10 mouse cellular contexts compared by ENCODE assay signal in genomic region chr14:75900793-75901499, GRCm38 (mm10). TPM values are rescaled to one million over a fixed set of nuclear protein-coding genes. Genes with fewer than 3 reads are reported as not detected.
A peak's percentile ranks its signal among the peaks of the same experiment; 100 is the strongest.
DNase-seq lines count a peak whose midpoint lies in the region; ATAC-seq and TF ChIP-seq lines count a peak whose summit lies in the region.
"Had no signal": no experiment of that assay in that cellular context is flagged by ENCODE, and none has a peak within 500 bp of the region (broad histone marks: within the 10 kb centered on the region; RNA-seq: fewer than 3 reads in every experiment).

No protein-coding gene starts in this region.

- no peaks in the 10 kb centered on the region for H3K9me3 ChIP-seq in MEL (replicated peaks; ENCODE audit: insufficient read depth, low read length)
- no peaks in the 10 kb centered on the region for H3K9me3 ChIP-seq in forebrain, embryonic 15.5 days
- H3K9me3 ChIP-seq in lung, postnatal 0 days (ENCODE audit: low read length), result no peaks in the 10 kb centered on the region
- H3K9me3 ChIP-seq: liver, embryonic 12.5 days had no signal

- WGBS in forebrain, embryonic 15.5 days, result 36% methylated on average over 5 of the region's 5 CpGs
- WGBS in lung, postnatal 0 days, result 62% methylated on average over 5 of the region's 5 CpGs

- no peak overlapping the region; the same call in 1 of the 2 replicates for H3K9ac ChIP-seq in MEL (ENCODE audit: control insufficient read depth, low read depth, low read length, poor library complexity, severe bottlenecking)
- 0 out of 2 replicates have a peak overlapping the region, but pooled peaks have one; percentile 2 for H3K9ac ChIP-seq in forebrain, embryonic 15.5 days (replicated peaks)
- H3K9ac ChIP-seq in lung, postnatal 0 days (replicated peaks; ENCODE audit: low read depth), result no peak overlapping the region
- H3K9ac ChIP-seq: liver, embryonic 12.5 days had no signal

- no peak for TF ChIP-seq POLR2A in MEL (IDR thresholded peaks at IDR 0.05; ENCODE audit: control insufficient read depth in 1 of 2, insufficient read depth in 1 of 2, low read depth in 1 of 2, low read length in 2 of 2, poor library complexity in 1 of 2)

- no peaks in the 10 kb centered on the region for H3K79me2 ChIP-seq in MEL (ENCODE audit: control insufficient read depth, insufficient read depth, low read length, poor library complexity)

- no peak overlapping the region for H3K4me2 ChIP-seq in forebrain, embryonic 15.5 days (replicated peaks)
- H3K4me2 ChIP-seq in lung, postnatal 0 days (replicated peaks; ENCODE audit: low read depth, low read length), result no peak overlapping the region
- H3K4me2 ChIP-seq: liver, embryonic 12.5 days had no signal

- H3K4me1 ChIP-seq in MEL (ENCODE audit: control insufficient read depth in 1 of 2, insufficient read depth in 2 of 2, low read length in 2 of 2), result peaks cover 6 to 11% of the 10 kb centered on the region in 2 experiments; a peak in 3 of 4 replicates
- peaks cover 17% of the 10 kb centered on the region for H3K4me1 ChIP-seq in forebrain, embryonic 15.5 days
- H3K4me1 ChIP-seq in lung, postnatal 0 days (ENCODE audit: insufficient read depth, low read depth, low read length), result no peaks in the 10 kb centered on the region

- peak; percentile 84 for ATAC-seq in forebrain, embryonic 15.5 days (replicated peaks)
- ATAC-seq in megakaryocyte progenitor cell, adult 5-6 weeks (replicated peaks; ENCODE audit: poor library complexity), result peak; percentile 44; the same call in 1 of the 2 replicates
- ATAC-seq in activated CD4-positive, CD25-positive, alpha-beta regulatory T cell, adult 4 months, result no peak
- ATAC-seq in lung, postnatal 0 days, result no peak
- ATAC-seq: liver, embryonic 12.5 days; Patski had no signal

- H3K36me3 ChIP-seq in MEL (ENCODE audit: control insufficient read depth in 1 of 2, insufficient read depth in 2 of 2, low read length in 2 of 2), result peaks cover 17 to 20% of the 10 kb centered on the region in 2 experiments
- H3K36me3 ChIP-seq in forebrain, embryonic 15.5 days, result peaks cover 10% of the 10 kb centered on the region
- peaks cover 4% of the 10 kb centered on the region; the same call in 1 of the 2 replicates for H3K36me3 ChIP-seq in lung, postnatal 0 days (ENCODE audit: insufficient read depth, low read length)

- no peaks in the 10 kb centered on the region for H3K27me3 ChIP-seq in MEL (ENCODE audit: control insufficient read depth in 1 of 2, insufficient read depth in 2 of 2, low read length in 2 of 2)
- H3K27me3 ChIP-seq in forebrain, embryonic 15.5 days, result no peaks in the 10 kb centered on the region
- no peaks in the 10 kb centered on the region for H3K27me3 ChIP-seq in lung, postnatal 0 days (replicated peaks; ENCODE audit: insufficient read depth, low read length)
- H3K27me3 ChIP-seq: liver, embryonic 12.5 days; Patski had no signal

- no peak for TF ChIP-seq CTCF in MEL (IDR thresholded peaks at IDR 0.05 in 2 of 3, conservative IDR thresholded peaks at IDR 0.05 in 1 of 3; ENCODE audit: control insufficient read depth in 1 of 3, insufficient read depth in 1 of 3, low read depth in 2 of 3, low read length in 3 of 3, poor library complexity in 1 of 3, severe bottlenecking in 1 of 3)
- TF ChIP-seq CTCF in lung, postnatal 0 days (IDR thresholded peaks at IDR 0.05), result no peak

- H3K4me3 ChIP-seq in MEL (ENCODE audit: control insufficient read depth in 1 of 2, insufficient read depth in 1 of 2, low read depth in 2 of 2, low read length in 2 of 2), result peak overlapping the region in 1 of 2 experiments; percentile 23; a peak in 1 of 4 replicates
- no peak overlapping the region for H3K4me3 ChIP-seq in forebrain, embryonic 15.5 days
- no peak overlapping the region for H3K4me3 ChIP-seq in lung, postnatal 0 days (ENCODE audit: low read depth, low read length)
- H3K4me3 ChIP-seq: liver, embryonic 12.5 days had no signal

- no peak for TF ChIP-seq RAD21 in MEL (IDR thresholded peaks at IDR 0.05; ENCODE audit: low read depth, low read length)

- TF ChIP-seq EP300 in MEL (IDR thresholded peaks at IDR 0.05; ENCODE audit: low read depth in 1 of 2, low read length in 2 of 2), result peak; percentile 38 to 60; a peak in 3 of 4 replicates
- TF ChIP-seq EP300 in lung, postnatal 0 days (IDR thresholded peaks at IDR 0.05), result no peak

- H3K27ac ChIP-seq in MEL (ENCODE audit: control insufficient read depth, low read depth, low read length), result peak overlapping the region; percentile 25; the same call in 1 of the 2 replicates
- H3K27ac ChIP-seq in forebrain, embryonic 15.5 days (replicated peaks), result peak overlapping the region; percentile 91
- H3K27ac ChIP-seq in lung, postnatal 0 days (ENCODE audit: low read length), result no peak overlapping the region
- H3K27ac ChIP-seq: liver, embryonic 12.5 days had no signal

- peak; percentile 37 for DNase-seq in MEL (ENCODE audit: low read depth, low spot score)
- DNase-seq in MN1 (ENCODE audit: low spot score), result peak; percentile 9
- no peak for DNase-seq in frontal cortex, postnatal 36 days (ENCODE audit: low spot score in 2 of 2)
- DNase-seq in gastrocnemius, adult 18-20 months (ENCODE audit: low spot score), result no peak
- no peak for DNase-seq in lung, postnatal 0 days (ENCODE audit: low spot score)

TF ChIP-seq in MEL, 35 proteins besides CTCF, POLR2A, EP300 and RAD21 (continues in another document):
- TF ChIP-seq BHLHE40 (IDR thresholded peaks at IDR 0.05; ENCODE audit: borderline replicate concordance, low read depth, low read length) (no peak), MEF2A (IDR thresholded peaks at IDR 0.05; ENCODE audit: extremely low read depth, insufficient replicate concordance, low read depth, low read length, poor library complexity, severe bottlenecking) (no peak; the same call in 1 of the 2 replicates), ZMIZ1 (IDR thresholded peaks at IDR 0.05; ENCODE audit: low read depth, low read length) (no peak), TCF12 (IDR thresholded peaks at IDR 0.05; ENCODE audit: low read depth, low read length) (peak; percentile 58), HCFC1 (IDR thresholded peaks at IDR 0.05; ENCODE audit: low read depth, low read length) (no peak), MYC (IDR thresholded peaks at IDR 0.05; ENCODE audit: low read depth, low read length) (no peak), KAT2A (conservative IDR thresholded peaks at IDR 0.05; ENCODE audit: low read depth, low read length) (no peak), E2F4 (IDR thresholded peaks at IDR 0.05; ENCODE audit: borderline replicate concordance, low read depth, low read length) (no peak), MAFK (IDR thresholded peaks at IDR 0.05; ENCODE audit: borderline replicate concordance, low read depth, low read length) (no peak), JUND (IDR thresholded peaks at IDR 0.05; ENCODE audit: low read depth, low read length) (no peak), CHD2 (IDR thresholded peaks at IDR 0.05; ENCODE audit: low read length) (no peak), ZKSCAN1 (IDR thresholded peaks at IDR 0.05; ENCODE audit: low read depth, low read length) (no peak), ELF1 (IDR thresholded peaks at IDR 0.05; ENCODE audit: low read depth, low read length) (no peak), TAL1 (IDR thresholded peaks at IDR 0.05; ENCODE audit: low read length) (no peak), MYB (IDR thresholded peaks at IDR 0.05; ENCODE audit: low read depth, low read length) (no peak), USF2 (IDR thresholded peaks at IDR 0.05; ENCODE audit: borderline replicate concordance in 1 of 2, insufficient read depth in 1 of 2, low read depth in 1 of 2, low read length in 2 of 2) (no peak), USF1 (IDR thresholded peaks at IDR 0.05; ENCODE audit: low read depth, low read length) (no peak), GABPA (IDR thresholded peaks at IDR 0.05; ENCODE audit: low read depth, low read length) (no peak), MAZ (IDR thresholded peaks at IDR 0.05; ENCODE audit: low read depth, low read length) (0 out of 2 replicates have a peak, but pooled peaks have one; percentile 20), UBTF (IDR thresholded peaks at IDR 0.05; ENCODE audit: borderline replicate concordance, insufficient read depth, low read depth, low read length) (no peak), ZNF384 (IDR thresholded peaks at IDR 0.05; ENCODE audit: low read depth, low read length) (no peak), POLR2AphosphoS2 (IDR thresholded peaks at IDR 0.05; ENCODE audit: low read length) (no peak), NELFE (IDR thresholded peaks at IDR 0.05; ENCODE audit: low read depth, low read length) (0 out of 2 replicates have a peak, but pooled peaks have one; percentile 27), SIN3A (IDR thresholded peaks at IDR 0.05; ENCODE audit: low read length) (peak; percentile 39; the same call in 1 of the 2 replicates), CHD1 (IDR thresholded peaks at IDR 0.05; ENCODE audit: low read depth, low read length) (no peak), GATA1 (IDR thresholded peaks at IDR 0.05; ENCODE audit: low read depth, low read length) (peak; percentile 77)

RNA-seq across cellular contexts. Expression of gene Kctd4, which starts 53.9 kb away (rescaled TPM):
- total RNA-seq in MEL (2012; rRNA removed), result 0.08 TPM in 1 of 2 replicates, not detected in the other
- under 1 TPM in 1 of 2 experiments, not detected in 1; 0.01 TPM for polyA plus RNA-seq in MEL (2012; ENCODE audit: insufficient read depth in 1 of 2, insufficient read length in 2 of 2, low read depth in 1 of 2, low replicate concordance in 2 of 2, missing spikeins in 1 of 2)
- polyA plus RNA-seq in forebrain, embryonic 15.5 days (2015; fragmentation: Nextera tagmentation; extraction: Ambion mirVana), result 8.2 and 8.6 TPM in 2 replicates
- total RNA-seq in megakaryocyte progenitor cell, adult 5-6 weeks (2015), result not detected in 2 replicates
- total RNA-seq in megakaryocyte progenitor cell, adult 5-6 weeks (2017), result 0.24 TPM in 1 of 2 replicates, not detected in the other
- 1 to 10 TPM; 1.6 to 2.8 TPM for polyA plus RNA-seq in activated CD4-positive, CD25-positive, alpha-beta regulatory T cell, adult 4 months (2017; shearing (Covaris generic))
- not detected for total RNA-seq in gastrocnemius, adult 18-20 months (2021)
- 0.21 and 0.24 TPM in 2 replicates for polyA plus RNA-seq in lung, postnatal 0 days (2015; fragmentation: Nextera tagmentation; extraction: Ambion mirVana)
- polyA plus RNA-seq: Patski had no signal

RNA-seq across cellular contexts. Expression of gene Tpt1, which starts 56.1 kb away (rescaled TPM):
- total RNA-seq in MEL (2012; rRNA removed), result 652 and 695 TPM in 2 replicates
- polyA plus RNA-seq in MEL (2012; ENCODE audit: insufficient read depth in 1 of 2, insufficient read length in 2 of 2, low read depth in 1 of 2, low replicate concordance in 2 of 2, missing spikeins in 1 of 2), result 1,000 to 10,000 TPM in 1 of 2 experiments, 100 to 1,000 TPM in 1; 817 to 1,342 TPM
- polyA plus RNA-seq in forebrain, embryonic 15.5 days (2015; fragmentation: Nextera tagmentation; extraction: Ambion mirVana), result 868 and 874 TPM in 2 replicates
- 4,894 and 5,633 TPM in 2 replicates for total RNA-seq in megakaryocyte progenitor cell, adult 5-6 weeks (2015)
- total RNA-seq in megakaryocyte progenitor cell, adult 5-6 weeks (2017), result 809 and 847 TPM in 2 replicates
- 1,000 to 10,000 TPM; 1,760 to 1,971 TPM for polyA plus RNA-seq in activated CD4-positive, CD25-positive, alpha-beta regulatory T cell, adult 4 months (2017; shearing (Covaris generic))
- total RNA-seq in gastrocnemius, adult 18-20 months (2021), result 1,000 to 10,000 TPM; 3,564 to 3,853 TPM
- polyA plus RNA-seq in lung, postnatal 0 days (2015; fragmentation: Nextera tagmentation; extraction: Ambion mirVana), result 1,257 and 1,264 TPM in 2 replicates

Comparison
In these comparisons a context has a peak if more than half of its experiments do, and no peak if none do; other contexts are left out.
1. DNase-seq: peak in MEL (single experiment) and MN1 (single experiment); none in frontal cortex, postnatal 36 days (0 of 2), gastrocnemius, adult 18-20 months (single experiment) and lung, postnatal 0 days (single experiment).
2. ATAC-seq: peak in forebrain, embryonic 15.5 days (single experiment) and megakaryocyte progenitor cell, adult 5-6 weeks (single experiment); none in activated CD4-positive, CD25-positive, alpha-beta regulatory T cell, adult 4 months (single experiment) and lung, postnatal 0 days (single experiment).